Comparison of ENCODE assay signal across 18 mouse cellular contexts in genomic region chr16:32460518-32460917, GRCm38 (mm10). TPM values are rescaled to one million over a fixed set of nuclear protein-coding genes. Genes with fewer than 3 reads are reported as not detected.
A peak's percentile ranks its signal among the peaks of the same experiment; 100 is the strongest.
DNase-seq lines count a peak whose midpoint lies in the region; ATAC-seq and TF ChIP-seq lines count a peak whose summit lies in the region.
"Had no signal": no experiment of that assay in that cellular context is flagged by ENCODE, and none has a peak within 500 bp of the region (broad histone marks: within the 10 kb centered on the region; RNA-seq: fewer than 3 reads in every experiment).

No protein-coding gene starts in this region.

- 64% methylated on average over 4 of the region's 4 CpGs for WGBS in kidney, adult 2 months

- no peak for ATAC-seq in activated CD4-positive, CD25-positive, alpha-beta regulatory T cell, adult 4 months
- ATAC-seq: liver, embryonic 12.5 days had no signal

- TF ChIP-seq POLR2A in kidney, adult 2 months (IDR thresholded peaks at IDR 0.05; ENCODE audit: low read depth, low read length) = no peak

- peaks cover 3% of the 10 kb centered on the region for H3K36me3 ChIP-seq in kidney, adult 2 months (ENCODE audit: control insufficient read depth, insufficient read depth, low read length)

- peak; percentile 32; the same call in 1 of the 2 replicates for TF ChIP-seq CTCF in kidney, adult 2 months (conservative IDR thresholded peaks at IDR 0.05; ENCODE audit: insufficient read depth, insufficient read length, low read depth, low read length)

- no peak overlapping the region for H3K4me3 ChIP-seq in kidney, adult 2 months (ENCODE audit: insufficient read depth, low read depth, low read length)
- H3K4me3 ChIP-seq: embryonic facial prominence, embryonic 12.5 days; heart, embryonic 13.5 days; hindbrain, embryonic 10.5 days; liver, embryonic 12.5 days had no signal

- no peak overlapping the region for H3K27ac ChIP-seq in kidney, adult 2 months (ENCODE audit: insufficient read depth, low read depth, low read length)
- H3K27ac ChIP-seq: embryonic facial prominence, embryonic 12.5 days; heart, embryonic 13.5 days; hindbrain, embryonic 10.5 days; liver, embryonic 12.5 days had no signal

- H3K27me3 ChIP-seq in kidney, adult 2 months (replicated peaks; ENCODE audit: control insufficient read depth, insufficient read depth, low read length) = no peaks in the 10 kb centered on the region
- H3K27me3 ChIP-seq: embryonic facial prominence, embryonic 12.5 days; heart, embryonic 13.5 days; liver, embryonic 12.5 days had no signal

- peak; percentile 27 for DNase-seq in adrenal gland, postnatal 14 days
- no peak for DNase-seq in adrenal gland, adult 8-10 months
- no peak for DNase-seq in kidney, adult 2 months
- DNase-seq in kidney, adult 8-10 months = no peak
- DNase-seq in 3T3-L1 (ENCODE audit: low read depth, low spot score) (peak; percentile 28), adipocyte (ENCODE audit: low spot score) (peak; percentile 28)
- DNase-seq in left cerebral cortex, postnatal 4 days = no peak
- DNase-seq: B cell, adult 2 months; gastrocnemius, postnatal 25 days; midbrain, embryonic 14.5 days had no signal

- H3K4me1 ChIP-seq in kidney, adult 2 months (ENCODE audit: control insufficient read depth, insufficient read depth, low read length) = no peaks in the 10 kb centered on the region
- H3K4me1 ChIP-seq: embryonic facial prominence, embryonic 12.5 days; hindbrain, embryonic 10.5 days had no signal

- intact Hi-C loops in left cerebral cortex, postnatal 4 days (cut with DNase I) = loop anchor here (10.0 kb wide), 1 partner anchor 346 kb away; no protein-coding TSS in a partner anchor

RNA-seq across cellular contexts. Expression of gene Slc51a, which starts 27.2 kb away (rescaled TPM):
- total RNA-seq in adrenal gland, postnatal 14 days (2021) = not detected in 2 replicates
- total RNA-seq in adrenal gland, adult 8-10 months (2022) = under 1 TPM; 0.22 to 0.34 (median 0.27) TPM
- polyA plus RNA-seq in kidney, adult 2 months (2012; rRNA removed) = 92.3 and 97.3 TPM in 2 replicates
- polyA plus RNA-seq in activated CD4-positive, CD25-positive, alpha-beta regulatory T cell, adult 4 months (2017; shearing (Covaris generic)) = not detected
- total RNA-seq in left cerebral cortex, postnatal 4 days (2021) = not detected
- total RNA-seq: gastrocnemius, postnatal 25 days; layer of hippocampus, postnatal 14 days; left cerebral cortex, postnatal 25 days had no signal
- polyA plus RNA-seq: midbrain, embryonic 14.5 days had no signal

RNA-seq across cellular contexts. Expression of gene Pcyt1a, which starts 29.8 kb away (rescaled TPM):
- total RNA-seq in adrenal gland, postnatal 14 days (2021) = 75.6 and 77.2 TPM in 2 replicates
- total RNA-seq in adrenal gland, adult 8-10 months (2022) = 100 to 1,000 TPM in 1 of 4 experiments, 10 to 100 TPM in 3; 78.1 to 103 (median 87.3) TPM
- polyA plus RNA-seq in kidney, adult 2 months (2012; rRNA removed) = 42.9 and 43.8 TPM in 2 replicates
- 1 to 10 TPM; 6.0 to 6.9 TPM for polyA plus RNA-seq in activated CD4-positive, CD25-positive, alpha-beta regulatory T cell, adult 4 months (2017; shearing (Covaris generic))
- total RNA-seq in left cerebral cortex, postnatal 4 days (2021) = 10 to 100 TPM; 52.4 to 58.4 TPM

RNA-seq across cellular contexts. Expression of gene Zdhhc19, which starts 35.5 kb away (rescaled TPM):
- not detected in 2 replicates for total RNA-seq in adrenal gland, postnatal 14 days (2021)
- not detected for total RNA-seq in adrenal gland, adult 8-10 months (2022)
- 0.11 TPM in 1 of 2 replicates, not detected in the other for polyA plus RNA-seq in kidney, adult 2 months (2012; rRNA removed)
- not detected for polyA plus RNA-seq in activated CD4-positive, CD25-positive, alpha-beta regulatory T cell, adult 4 months (2017; shearing (Covaris generic))
- total RNA-seq in left cerebral cortex, postnatal 4 days (2021) = not detected
- total RNA-seq: ES-E14; gastrocnemius, postnatal 25 days; layer of hippocampus, postnatal 14 days; left cerebral cortex, postnatal 25 days had no signal
- polyA plus RNA-seq: embryonic facial prominence, embryonic 12.5 days; heart, embryonic 13.5 days; hindbrain, embryonic 10.5 days; liver, embryonic 12.5 days; midbrain, embryonic 14.5 days had no signal

RNA-seq across cellular contexts. Expression of gene Tctex1d2, which starts 41.0 kb away (rescaled TPM):
- 6.2 and 6.8 TPM in 2 replicates for total RNA-seq in adrenal gland, postnatal 14 days (2021)
- 10 to 100 TPM in 2 of 4 experiments, 1 to 10 TPM in 2; 7.2 to 13.8 (median 9.2) TPM for total RNA-seq in adrenal gland, adult 8-10 months (2022)
- polyA plus RNA-seq in kidney, adult 2 months (2012; rRNA removed) = 11.1 and 12.0 TPM in 2 replicates
- 1 to 10 TPM; 2.5 to 4.4 TPM for polyA plus RNA-seq in activated CD4-positive, CD25-positive, alpha-beta regulatory T cell, adult 4 months (2017; shearing (Covaris generic))
- total RNA-seq in left cerebral cortex, postnatal 4 days (2021) = 10 to 100 TPM; 18.0 to 19.0 TPM

Comparison
In these comparisons a context has a peak if more than half of its experiments do, and no peak if none do; other contexts are left out.
1. DNase-seq: peak in adrenal gland, postnatal 14 days (single experiment), 3T3-L1 (single experiment) and adipocyte (single experiment); none in adrenal gland, adult 8-10 months (single experiment), kidney, adult 2 months (single experiment), kidney, adult 8-10 months (0 of 2) and left cerebral cortex, postnatal 4 days (single experiment).